28 mouse cellular contexts compared by ENCODE assay signal in the genomic region with DNA sequence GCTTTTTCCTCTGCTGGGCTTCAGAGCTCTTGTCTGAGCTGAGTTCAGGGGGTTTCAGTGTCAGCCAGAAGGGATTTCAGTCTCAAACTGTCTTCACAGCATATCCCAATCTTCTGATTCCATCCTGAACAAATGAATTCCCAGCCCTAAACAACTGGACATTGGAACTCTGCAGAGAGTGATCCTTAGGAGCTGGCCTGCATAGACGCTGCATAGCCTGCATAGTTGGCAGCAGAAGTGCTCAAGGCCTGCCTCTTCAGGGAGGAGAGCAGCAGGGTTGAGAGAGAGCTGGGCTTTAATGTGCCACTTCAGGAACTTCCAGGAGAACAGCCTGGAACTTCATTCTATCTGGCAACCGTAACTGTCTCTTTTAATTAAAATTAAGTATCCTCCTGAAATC. TPM values are rescaled to one million over a fixed set of nuclear protein-coding genes. Genes with fewer than 3 reads are reported as not detected.
A peak's percentile ranks its signal among the peaks of the same experiment; 100 is the strongest.
DNase-seq lines count a peak whose midpoint lies in the region; ATAC-seq and TF ChIP-seq lines count a peak whose summit lies in the region.
"Had no signal": no experiment of that assay in that cellular context is flagged by ENCODE, and none has a peak within 500 bp of the region (broad histone marks: within the 10 kb centered on the region; RNA-seq: fewer than 3 reads in every experiment).

No protein-coding gene starts in this region.

- H3K27me3 ChIP-seq in heart, postnatal 0 days (ENCODE audit: control insufficient read depth, insufficient read depth, low read length) = no peaks in the 10 kb centered on the region
- no peaks in the 10 kb centered on the region for H3K27me3 ChIP-seq in heart, embryonic 12.5 days (replicated peaks)
- H3K27me3 ChIP-seq in kidney, postnatal 0 days (ENCODE audit: insufficient read depth, low read length) = no peaks in the 10 kb centered on the region
- H3K27me3 ChIP-seq: hindbrain, embryonic 15.5 days; limb, embryonic 13.5 days; liver, embryonic 12.5 days; neural tube, embryonic 12.5 days; Patski; stomach, embryonic 15.5 days had no signal

- H3K4me3 ChIP-seq in gastrocnemius, adult 2 months = no peak overlapping the region
- H3K4me3 ChIP-seq in heart, postnatal 0 days (ENCODE audit: low read depth, low read length) = no peak overlapping the region
- H3K4me3 ChIP-seq in heart, embryonic 12.5 days = no peak overlapping the region
- no peak overlapping the region for H3K4me3 ChIP-seq in kidney, postnatal 0 days (replicated peaks; ENCODE audit: low read depth, low read length)
- no peak overlapping the region for H3K4me3 ChIP-seq in brown adipose tissue, adult 24 weeks (ENCODE audit: insufficient read depth, low read depth, low read length)
- H3K4me3 ChIP-seq: hindbrain, embryonic 15.5 days; limb, embryonic 13.5 days; liver, embryonic 12.5 days; neural tube, embryonic 12.5 days; stomach, embryonic 15.5 days had no signal

- DNase-seq in gastrocnemius, adult 2 months = no peak
- no peak for DNase-seq in gastrocnemius, postnatal 4 days (ENCODE audit: low spot score in 2 of 2)
- DNase-seq in heart, postnatal 0 days (ENCODE audit: low spot score) = no peak
- peak; percentile 24 for DNase-seq in kidney, postnatal 0 days (ENCODE audit: low spot score)
- DNase-seq in kidney, postnatal 36 days = no peak
- no peak for DNase-seq in retina, embryonic 14.5 days (ENCODE audit: low spot score)
- DNase-seq: adrenal gland, postnatal 36 days; cerebellum, adult 18-20 months; cerebellum, postnatal 14 days; heart, postnatal 36 days; kidney, adult 11 months; kidney, postnatal 14 days; layer of hippocampus, postnatal 36 days; lung, adult 2 months; lung, postnatal 4 days; midbrain, embryonic 14.5 days; retina, postnatal 1 day; thymus, adult 2 months; thymus, postnatal 4 days had no signal

- no peak for TF ChIP-seq CTCF in gastrocnemius, adult 2 months (IDR thresholded peaks at IDR 0.05)
- TF ChIP-seq CTCF in heart, postnatal 0 days (IDR thresholded peaks at IDR 0.05; ENCODE audit: low read depth) = no peak
- no peak for TF ChIP-seq CTCF in kidney, postnatal 0 days (IDR thresholded peaks at IDR 0.05; ENCODE audit: low read depth)

- intact Hi-C loops in gastrocnemius, adult 2 months (cut with DNase I) = no loop called here

- no peaks in the 10 kb centered on the region for H3K9me3 ChIP-seq in heart, postnatal 0 days (replicated peaks; ENCODE audit: control insufficient read depth, low read length)
- H3K9me3 ChIP-seq in heart, embryonic 12.5 days (replicated peaks) = peaks cover 3% of the 10 kb centered on the region; the same call in 1 of the 2 replicates
- no peaks in the 10 kb centered on the region for H3K9me3 ChIP-seq in kidney, postnatal 0 days (replicated peaks; ENCODE audit: low read length)
- H3K9me3 ChIP-seq: hindbrain, embryonic 15.5 days; limb, embryonic 13.5 days; liver, embryonic 12.5 days; stomach, embryonic 15.5 days had no signal

- WGBS in heart, postnatal 0 days = 38% methylated on average over 2 of the region's 2 CpGs
- WGBS in heart, embryonic 12.5 days = 52% methylated on average over 2 of the region's 2 CpGs
- 53% methylated on average over 2 of the region's 2 CpGs for WGBS in kidney, postnatal 0 days

- no peaks in the 10 kb centered on the region for H3K36me3 ChIP-seq in heart, postnatal 0 days (replicated peaks; ENCODE audit: control insufficient read depth, insufficient read depth, low read length)
- no peaks in the 10 kb centered on the region for H3K36me3 ChIP-seq in heart, embryonic 12.5 days
- no peaks in the 10 kb centered on the region for H3K36me3 ChIP-seq in kidney, postnatal 0 days (ENCODE audit: insufficient read depth, low read length)
- H3K36me3 ChIP-seq: hindbrain, embryonic 15.5 days; limb, embryonic 13.5 days; liver, embryonic 12.5 days; neural tube, embryonic 12.5 days; stomach, embryonic 15.5 days had no signal

- no peak for TF ChIP-seq EP300 in heart, postnatal 0 days (IDR thresholded peaks at IDR 0.05; ENCODE audit: low read depth)

- no peak overlapping the region for H3K9ac ChIP-seq in heart, postnatal 0 days (replicated peaks; ENCODE audit: low read depth, low read length)
- H3K9ac ChIP-seq in heart, embryonic 12.5 days = no peak overlapping the region
- H3K9ac ChIP-seq in kidney, postnatal 0 days (ENCODE audit: low read depth, low read length) = no peak overlapping the region
- H3K9ac ChIP-seq: hindbrain, embryonic 15.5 days; limb, embryonic 13.5 days; liver, embryonic 12.5 days; neural tube, embryonic 12.5 days; stomach, embryonic 15.5 days had no signal

- peak overlapping the region; percentile 16; the same call in 1 of the 2 replicates for H3K27ac ChIP-seq in gastrocnemius, adult 2 months
- peak overlapping the region; percentile 82 for H3K27ac ChIP-seq in heart, postnatal 0 days (ENCODE audit: low read depth)
- H3K27ac ChIP-seq in heart, embryonic 12.5 days (ENCODE audit: poor library complexity, severe bottlenecking) = no peak overlapping the region; the same call in 1 of the 2 replicates
- H3K27ac ChIP-seq in kidney, postnatal 0 days = no peak overlapping the region
- 0 out of 2 replicates have a peak overlapping the region, but pooled peaks have one; percentile 10 for H3K27ac ChIP-seq in brown adipose tissue, adult 24 weeks (replicated peaks; ENCODE audit: low read depth, low read length)
- H3K27ac ChIP-seq: hindbrain, embryonic 15.5 days; limb, embryonic 13.5 days; liver, embryonic 12.5 days; neural tube, embryonic 12.5 days; stomach, embryonic 15.5 days had no signal

- peaks cover 13% of the 10 kb centered on the region for H3K4me1 ChIP-seq in heart, postnatal 0 days (ENCODE audit: control insufficient read depth, insufficient read depth)
- H3K4me1 ChIP-seq in heart, embryonic 12.5 days (replicated peaks) = peaks cover 19% of the 10 kb centered on the region
- H3K4me1 ChIP-seq in kidney, postnatal 0 days (replicated peaks; ENCODE audit: insufficient read depth, low read length) = no peaks in the 10 kb centered on the region
- peaks cover 15% of the 10 kb centered on the region; the same call in 1 of the 2 replicates for H3K4me1 ChIP-seq in brown adipose tissue, adult 24 weeks (ENCODE audit: control insufficient read depth, insufficient read depth, insufficient read length, low read length)
- H3K4me1 ChIP-seq: hindbrain, embryonic 15.5 days; limb, embryonic 13.5 days; liver, embryonic 12.5 days; neural tube, embryonic 12.5 days; stomach, embryonic 15.5 days had no signal

- H3K4me2 ChIP-seq in heart, postnatal 0 days (ENCODE audit: low read depth, low read length) = no peak overlapping the region
- H3K4me2 ChIP-seq in heart, embryonic 12.5 days = no peak overlapping the region
- H3K4me2 ChIP-seq in kidney, postnatal 0 days (ENCODE audit: low read length) = no peak overlapping the region
- H3K4me2 ChIP-seq: hindbrain, embryonic 15.5 days; limb, embryonic 13.5 days; liver, embryonic 12.5 days; neural tube, embryonic 12.5 days; stomach, embryonic 15.5 days had no signal

- ATAC-seq in heart, postnatal 0 days (ENCODE audit: insufficient read depth, low read depth) = no peak
- no peak for ATAC-seq in heart, embryonic 12.5 days (ENCODE audit: insufficient number of reproducible peaks, low FRiP score)
- ATAC-seq in kidney, postnatal 0 days (replicated peaks; ENCODE audit: low FRiP score, low read depth) = no peak
- ATAC-seq: CD4-positive, CD25-positive, alpha-beta regulatory T cell, adult 4 months; liver, embryonic 12.5 days; Patski had no signal

RNA-seq across cellular contexts. Expression of a gene that starts 38.9 kb away (rescaled TPM):
- 10 to 100 TPM in 1 of 2 experiments, 1 to 10 TPM in 1; 7.2 to 14.3 TPM for total RNA-seq in gastrocnemius, adult 2 months (2021)
- total RNA-seq in gastrocnemius, postnatal 4 days (2021) = 10 to 100 TPM; 66.9 to 68.6 TPM
- 60.4 and 73.2 TPM in 2 replicates for total RNA-seq in heart, postnatal 0 days (2014; rRNA removed; ENCODE audit: low replicate concordance)
- 63.9 and 64.5 TPM in 2 replicates for polyA plus RNA-seq in heart, postnatal 0 days (2015; fragmentation: Nextera tagmentation; extraction: Ambion mirVana)
- 222 and 233 TPM in 2 replicates for polyA plus RNA-seq in heart, embryonic 12.5 days (2016; fragmentation: Nextera tagmentation; extraction: Ambion mirVana)
- polyA plus RNA-seq in kidney, postnatal 0 days (2015; fragmentation: Nextera tagmentation; extraction: Ambion mirVana) = 265 and 274 TPM in 2 replicates
- polyA plus RNA-seq in brown adipose tissue, adult 24 weeks (2012; ENCODE audit: insufficient read depth, insufficient read length, missing spikeins) = 8.8 TPM in 2 replicates

Comparison
In these comparisons a context has a peak if more than half of its experiments do, and no peak if none do; other contexts are left out.
1. H3K27ac ChIP-seq: peak in gastrocnemius, adult 2 months (single experiment), heart, postnatal 0 days (single experiment) and brown adipose tissue, adult 24 weeks (single experiment); none in heart, embryonic 12.5 days (single experiment) and kidney, postnatal 0 days (single experiment).